Mouse (Mus musculus) cerebellum, adult 2 months (tissue): ENCODE measurements around the gene Acvrl1. TPM values are rescaled to one million over a fixed set of nuclear protein-coding genes. Genes with fewer than 3 reads are reported as not detected.

ENCODE experiments used
- DNase-seq, 2 experiments: peaks; one replicate each; pipeline ENCODE4 v3.0.0; 2021
- H3K27ac ChIP-seq: fragments of 200-500 bp; 2 replicates; pipeline ENCODE4 v1.5.1; 2012; ENCODE audit warnings: low read length, control low read depth, inconsistent platforms; ENCODE audit not compliant: insufficient read depth
- H3K27me3 ChIP-seq: fragments of 200-500 bp; 2 replicates; pipeline ENCODE4 v1.6.1; 2012; ENCODE audit warnings: inconsistent platforms, mild to moderate bottlenecking, low read length, moderate library complexity; ENCODE audit not compliant: control insufficient read depth, insufficient read depth
- H3K4me1 ChIP-seq: fragments of 200-500 bp; 2 replicates; pipeline ENCODE4 v1.6.1; 2011; ENCODE audit warnings: low read length; ENCODE audit not compliant: control insufficient read depth, insufficient read depth
- H3K4me3 ChIP-seq: fragments of 200-500 bp; replicated peaks from 2 replicates; pipeline ENCODE3; 2011; ENCODE audit warnings: mild to moderate bottlenecking, low read depth, low read length, control low read depth; ENCODE audit not compliant: insufficient read depth
- CTCF ChIP-seq: fragments of 200-500 bp; IDR thresholded peaks from 2 replicates; pipeline ENCODE4 v1.5.1; 2011; ENCODE audit warnings: low read depth, mild to moderate bottlenecking, control low read depth, low read length, moderate library complexity, borderline replicate concordance; ENCODE audit not compliant: insufficient read depth
- POLR2A ChIP-seq: fragments of 200-500 bp; IDR thresholded peaks from 2 replicates; pipeline ENCODE4 v1.6.1; 2011; ENCODE audit warnings: low read length, control low read depth, borderline replicate concordance; ENCODE audit not compliant: insufficient read depth
- WGBS: fragments of 180-500 bp; shearing (Covaris S2); methylation state at CpG from one replicate; pipeline ENCODE4 v1.1.7; 2018; 5-methylcytosine and 5-hydroxymethylcytosine counted together
- polyA plus RNA-seq: library from polyadenylated mRNA; depleted of rRNA; stranded (reverse); fragments of >200 nt; gene quantifications from 2 replicates; pipeline ENCODE4 v1.2.3, GENCODE M21; 2012

Gene Acvrl1
- polyA plus RNA-seq, 1 experiment: 17.2 TPM

GRCm38 (mm10) chr15:101160591-101160990 is 32.3 kb downstream of the Acvrl1 start:
- 32% methylated on average over 7 of the region's 7 CpGs for WGBS
- peaks cover 2% of the 10 kb centered on the region for H3K4me1 ChIP-seq
- H3K27ac ChIP-seq: no peak overlapping the region
- TF ChIP-seq CTCF: no peak
- DNase-seq: no peak
- no peaks in the 10 kb centered on the region for H3K27me3 ChIP-seq
- no peak overlapping the region for H3K4me3 ChIP-seq

GRCm38 (mm10) chr15:101161534-101161933 is 33.2 kb downstream of the Acvrl1 start:
- 87% methylated on average over 7 of the region's 7 CpGs for WGBS
- H3K4me3 ChIP-seq: no peak overlapping the region
- peaks cover 7% of the 10 kb centered on the region for H3K4me1 ChIP-seq
- no peak for TF ChIP-seq POLR2A
- TF ChIP-seq CTCF: no peak
- H3K27ac ChIP-seq: no peak overlapping the region
- no peaks in the 10 kb centered on the region for H3K27me3 ChIP-seq
- DNase-seq: no peak

GRCm38 (mm10) chr15:101163056-101163458 is 34.7 kb downstream of the Acvrl1 start:
- DNase-seq: no peak
- TF ChIP-seq CTCF (no peak), POLR2A (no peak)
- Histone ChIP-seq H3K4me3 (no peak overlapping the region), H3K27ac (no peak overlapping the region), H3K27me3 (no peaks in the 10 kb centered on the region), H3K4me1 (peaks cover 7% of the 10 kb centered on the region)
- 38% methylated on average over 15 of the region's 15 CpGs for WGBS

GRCm38 (mm10) chr15:101163854-101164253 is 35.5 kb downstream of the Acvrl1 start:
- WGBS: 70% methylated on average over 5 of the region's 5 CpGs
- H3K4me1 ChIP-seq: peaks cover 7% of the 10 kb centered on the region
- TF ChIP-seq CTCF (no peak), POLR2A (no peak)
- no peak overlapping the region for H3K27ac ChIP-seq
- no peak for DNase-seq
- H3K27me3 ChIP-seq: no peaks in the 10 kb centered on the region
- no peak overlapping the region for H3K4me3 ChIP-seq

- no peaks in the 10 kb centered on the region for H3K27me3 ChIP-seq
- 59% methylated on average over 5 of the region's 5 CpGs for whole genome bisulfite sequencing
- no peak overlapping the region for H3K4me3 ChIP-seq
- TF ChIP-seq POLR2A: no peak
- TF ChIP-seq CTCF: no peak
- no peak overlapping the region for H3K27ac ChIP-seq
- H3K4me1 ChIP-seq: peaks cover 7% of the 10 kb centered on the region
- no peak for DNase-seq
Measured at GRCm38 (mm10) chr15:101164291-101164690, 36.0 kb downstream of the Acvrl1 start.

DNA sequence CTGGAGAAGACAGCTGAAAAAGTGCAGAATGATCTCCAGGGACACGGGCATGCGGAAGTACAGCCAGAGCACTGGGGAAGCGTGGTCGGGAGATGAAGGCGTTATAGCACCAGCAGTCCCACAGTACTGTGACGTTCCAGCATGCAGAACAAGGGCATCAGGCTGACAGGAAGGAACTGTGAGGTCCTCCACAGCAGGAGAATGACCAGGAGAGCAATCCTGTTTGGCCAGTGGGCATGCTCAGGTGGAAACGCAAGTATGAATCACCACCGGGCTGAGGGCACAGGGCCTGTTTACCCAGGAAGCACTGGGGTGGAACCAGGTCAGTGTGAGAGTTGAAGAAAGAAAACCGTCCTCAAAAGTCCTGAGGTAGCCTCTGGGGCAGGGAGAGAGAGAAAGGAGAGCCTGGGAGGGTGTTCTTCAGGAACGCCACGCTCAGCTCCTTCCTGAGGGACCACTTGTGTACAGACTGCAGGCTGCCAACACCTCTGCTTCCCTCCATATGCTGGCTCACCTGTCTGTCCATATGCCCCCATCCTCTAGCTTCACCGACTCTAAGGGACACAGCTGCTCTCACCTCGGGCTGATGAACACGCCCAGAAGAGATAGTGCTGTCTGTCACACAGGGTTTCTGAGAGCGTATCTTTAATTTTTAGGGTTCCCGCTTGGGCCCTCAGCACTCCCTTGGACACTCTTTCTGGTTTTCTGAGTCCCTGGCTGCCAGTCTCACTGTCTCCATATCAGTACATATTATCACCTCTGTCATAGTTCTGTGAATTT is 37.5 kb downstream of the Acvrl1 start:
- Histone ChIP-seq H3K27me3 (no peaks in the 10 kb centered on the region), H3K4me3 (no peak overlapping the region), H3K27ac (no peak overlapping the region), H3K4me1 (peaks cover 7% of the 10 kb centered on the region)
- 33% methylated on average over 16 of the region's 16 CpGs for WGBS
- DNase-seq: peak; percentile 51 to 57
- TF ChIP-seq POLR2A (no peak), CTCF (no peak)

DNA sequence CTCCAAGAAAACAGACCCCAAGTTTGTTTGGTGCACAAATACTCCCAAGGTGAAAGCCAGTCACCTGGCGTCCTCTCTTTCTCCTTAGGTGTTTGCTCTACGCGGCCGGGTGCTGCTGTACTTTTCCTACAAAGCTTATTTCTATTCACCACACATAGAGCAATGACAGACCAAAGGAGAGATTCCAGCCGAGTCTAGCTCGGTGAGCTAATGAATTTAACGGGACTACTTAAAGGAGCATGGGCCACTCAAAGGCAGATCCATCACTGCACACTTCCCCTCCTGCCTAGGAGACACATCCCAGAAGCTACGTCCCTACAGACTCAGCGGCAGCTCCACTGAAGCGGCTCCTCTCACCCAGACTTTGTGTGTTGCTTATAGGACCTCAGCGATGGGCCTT is 39.2 kb downstream of the Acvrl1 start:
- Histone ChIP-seq H3K27ac (no peak overlapping the region), H3K4me3 (no peak overlapping the region), H3K4me1 (peaks cover 7% of the 10 kb centered on the region), H3K27me3 (no peaks in the 10 kb centered on the region)
- 82% methylated on average over 11 of the region's 11 CpGs for WGBS
- no peak for DNase-seq
- TF ChIP-seq POLR2A (no peak), CTCF (no peak)

DNA sequence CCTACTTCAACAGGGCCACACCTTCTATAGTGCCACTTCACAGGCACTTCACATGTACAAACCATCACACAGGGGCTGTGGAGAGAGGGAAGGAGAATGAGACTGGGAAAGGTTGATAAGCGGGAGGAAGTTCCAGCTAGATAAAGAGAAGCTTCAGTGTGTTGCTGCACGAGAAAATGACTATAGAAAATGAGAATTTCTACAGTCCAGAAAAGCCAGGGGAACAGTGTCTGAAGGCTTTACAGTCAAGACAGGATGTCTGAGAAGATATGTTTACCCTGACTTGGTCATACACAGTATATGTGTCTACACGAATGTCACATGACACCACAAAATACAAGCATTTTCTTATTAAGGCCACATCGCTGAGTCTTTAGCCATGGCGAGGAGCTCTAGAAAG is 41.6 kb downstream of the Acvrl1 start:
- no peak overlapping the region for H3K27ac ChIP-seq
- WGBS: 95% methylated on average over 5 of the region's 5 CpGs
- no peak overlapping the region for H3K4me3 ChIP-seq
- TF ChIP-seq CTCF (no peak), POLR2A (no peak)
- peaks cover 7% of the 10 kb centered on the region for H3K4me1 ChIP-seq
- no peaks in the 10 kb centered on the region for H3K27me3 ChIP-seq
- no peak for DNase-seq
